Mouse (Mus musculus) cerebellum, adult 9-11 months (tissue): ENCODE measurements at regions not wholly inside any gene's neighbourhood (a gene's known extent, or its start where the extent isn't known, plus 50 kb on each side); places are given as distances from the start of the nearest gene placed in this dataset.

Experiments
- DNase-seq: peaks from one replicate; pipeline ENCODE4 v3.0.0; 2022

DNA sequence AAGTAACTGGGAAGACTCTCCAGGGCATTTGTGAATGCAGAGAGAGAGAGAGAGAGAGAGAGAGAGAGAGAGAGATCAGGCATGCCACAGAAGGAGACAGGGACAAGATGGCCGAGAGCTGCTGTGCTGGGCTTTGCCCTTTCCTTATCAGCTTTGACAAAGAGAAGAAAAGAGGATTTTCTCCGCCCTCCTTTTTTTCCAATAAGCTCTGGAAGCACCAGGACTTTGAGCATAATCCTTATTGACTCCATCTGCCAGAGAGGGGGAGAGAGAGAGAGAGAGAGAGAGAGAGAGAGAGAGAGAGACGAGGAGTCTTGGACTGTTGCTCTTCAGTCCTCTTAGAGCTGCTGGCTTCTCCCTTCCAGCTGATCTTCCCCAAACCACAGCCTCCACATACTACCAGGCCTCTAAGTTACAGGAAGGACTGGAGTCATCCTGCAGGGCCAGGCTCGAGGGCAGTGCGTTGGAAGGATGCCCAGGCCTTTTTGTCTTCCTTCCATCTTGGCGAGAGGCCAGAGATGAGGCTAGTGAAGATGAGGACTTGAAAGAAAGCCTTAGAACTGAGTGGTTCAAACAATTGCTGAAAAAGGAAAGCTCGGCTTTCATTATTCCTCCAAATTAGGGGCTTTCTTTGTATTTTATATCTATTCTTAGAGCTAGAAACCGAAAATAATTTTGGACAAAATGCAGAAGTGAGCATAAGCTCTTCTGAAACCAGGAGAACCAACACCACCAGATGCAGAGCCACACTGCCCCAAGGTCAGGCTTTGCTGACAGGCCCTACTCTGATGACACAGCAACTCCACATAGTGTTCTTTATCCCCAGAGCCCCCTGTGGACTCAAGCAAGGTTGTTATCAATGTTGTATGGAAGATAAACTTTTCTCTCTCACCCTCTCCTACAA is 59.3 kb upstream of the Kcnd3 start:
- DNase-seq: peak; percentile 60
